Mouse (Mus musculus): ENCODE results near the gene Ehd1. TPM values are rescaled to one million over a fixed set of nuclear protein-coding genes. Genes with fewer than 3 reads are reported as not detected.

Gene Ehd1
- polyA plus RNA-seq, 1 experiment: 96.3 TPM

DNA sequence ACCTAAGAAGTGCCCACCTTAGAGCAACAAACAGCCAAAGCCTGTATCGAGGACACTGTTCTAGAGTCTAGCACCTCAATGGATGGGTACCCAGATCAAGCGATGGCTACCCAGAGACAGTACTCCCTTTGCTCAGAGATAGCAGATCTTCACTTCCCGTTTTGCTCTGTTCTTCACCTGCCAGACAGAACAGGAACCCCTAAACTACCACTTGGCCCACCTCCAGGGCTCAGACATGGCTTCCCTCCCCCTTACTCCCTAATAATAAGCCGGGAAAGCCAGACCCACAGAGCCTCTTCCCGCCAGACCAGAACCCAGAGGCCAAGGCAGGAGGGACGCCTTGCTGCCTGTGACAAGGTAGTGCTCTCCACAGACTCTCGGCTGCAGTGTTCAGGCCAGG lies 39.7 kb upstream of the Ehd1 start:
- H3K4me3 ChIP-seq (ENCODE audit: insufficient read depth, low read length): no peak overlapping the region
- TF ChIP-seq CTCF (IDR thresholded peaks at IDR 0.05; ENCODE audit: low read depth, low read length) (no peak), POLR2A (IDR thresholded peaks at IDR 0.05; ENCODE audit: borderline replicate concordance, low read depth, low read length) (no peak)
- H3K27ac ChIP-seq (ENCODE audit: insufficient read depth, low read depth, low read length): no peak overlapping the region
- H3K4me1 ChIP-seq (ENCODE audit: control insufficient read depth, insufficient read depth, low read length): peaks cover 7% of the 10 kb centered on the region

DNA sequence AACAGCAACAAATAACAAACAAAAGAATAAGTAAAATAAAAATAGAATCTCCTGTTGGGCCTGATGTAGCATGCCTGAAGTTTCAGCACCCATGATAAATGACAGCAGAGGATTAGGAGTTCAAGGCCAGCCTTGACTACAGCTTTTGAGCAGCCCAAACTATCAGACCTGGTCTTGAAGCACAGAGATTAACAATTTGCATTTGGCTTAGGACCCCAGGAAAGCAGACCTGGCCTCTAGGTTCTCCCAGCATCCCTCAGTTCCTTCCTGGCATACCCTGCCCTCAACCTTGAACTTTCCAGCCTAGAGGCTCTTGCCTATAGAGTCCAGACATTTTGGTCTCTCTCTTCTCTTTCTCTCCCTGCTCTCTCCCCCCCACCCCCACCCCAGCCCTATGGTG lies 37.8 kb upstream of the Ehd1 start:
- Histone ChIP-seq H3K4me3 (ENCODE audit: insufficient read depth, low read length) (no peak overlapping the region), H3K4me1 (ENCODE audit: control insufficient read depth, insufficient read depth, low read length) (peaks cover 16% of the 10 kb centered on the region), H3K27ac (ENCODE audit: insufficient read depth, low read depth, low read length) (no peak overlapping the region)
- TF ChIP-seq POLR2A (IDR thresholded peaks at IDR 0.05; ENCODE audit: borderline replicate concordance, low read depth, low read length): no peak
- TF ChIP-seq CTCF (IDR thresholded peaks at IDR 0.05; ENCODE audit: low read depth, low read length): no peak

DNA sequence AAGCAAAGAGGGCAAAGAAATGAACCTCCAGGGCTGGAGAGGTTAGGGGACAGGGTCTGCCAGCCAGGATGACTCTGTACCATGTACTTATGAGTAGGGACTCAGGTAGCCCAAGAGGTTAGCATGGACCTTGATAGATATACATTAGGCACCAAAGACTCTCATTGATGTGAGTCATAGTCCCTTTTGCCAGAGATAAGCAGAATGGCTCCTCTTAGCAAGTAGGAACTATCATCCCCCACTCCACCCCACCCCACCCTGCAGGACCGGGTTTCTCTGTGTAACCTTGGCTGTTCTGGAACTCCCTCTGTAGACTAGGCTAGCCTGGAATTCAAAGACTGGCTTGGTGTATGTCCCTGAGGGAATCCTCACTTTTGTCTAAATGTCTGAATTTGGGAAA lies 36.4 kb upstream of the Ehd1 start:
- Histone ChIP-seq H3K4me3 (ENCODE audit: insufficient read depth, low read length) (no peak overlapping the region), H3K27ac (ENCODE audit: insufficient read depth, low read depth, low read length) (no peak overlapping the region), H3K4me1 (ENCODE audit: control insufficient read depth, insufficient read depth, low read length) (peaks cover 14% of the 10 kb centered on the region)
- TF ChIP-seq CTCF (IDR thresholded peaks at IDR 0.05; ENCODE audit: low read depth, low read length) (no peak), POLR2A (IDR thresholded peaks at IDR 0.05; ENCODE audit: borderline replicate concordance, low read depth, low read length) (no peak)

DNA sequence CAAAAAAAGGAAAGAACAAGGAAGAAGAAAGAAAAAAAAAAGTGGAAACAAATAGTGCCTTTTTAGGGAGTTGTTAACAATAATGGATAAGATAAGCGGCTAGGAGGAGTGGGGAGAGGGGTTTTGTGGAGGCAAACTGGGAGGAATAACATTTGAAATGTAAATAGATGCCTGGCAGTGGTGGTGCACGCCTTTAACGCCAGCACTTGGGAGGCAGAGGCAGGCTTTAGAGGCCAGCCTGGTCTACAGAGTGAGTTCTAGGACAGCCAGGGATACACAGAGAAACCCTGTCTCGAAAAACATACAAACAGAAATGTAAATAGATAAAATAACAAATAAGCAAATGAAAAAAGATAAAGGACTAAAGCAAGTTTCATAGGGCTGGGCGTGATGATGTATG lies 35.8 kb upstream of the Ehd1 start:
- no peak for TF ChIP-seq POLR2A (IDR thresholded peaks at IDR 0.05; ENCODE audit: borderline replicate concordance, low read depth, low read length)
- TF ChIP-seq CTCF (IDR thresholded peaks at IDR 0.05; ENCODE audit: low read depth, low read length): no peak
- Histone ChIP-seq H3K4me1 (ENCODE audit: control insufficient read depth, insufficient read depth, low read length) (peaks cover 13% of the 10 kb centered on the region), H3K4me3 (ENCODE audit: insufficient read depth, low read length) (no peak overlapping the region; the same call in 1 of the 2 replicates), H3K27ac (ENCODE audit: insufficient read depth, low read depth, low read length) (peak overlapping the region; percentile 19; the same call in 1 of the 2 replicates)

DNA sequence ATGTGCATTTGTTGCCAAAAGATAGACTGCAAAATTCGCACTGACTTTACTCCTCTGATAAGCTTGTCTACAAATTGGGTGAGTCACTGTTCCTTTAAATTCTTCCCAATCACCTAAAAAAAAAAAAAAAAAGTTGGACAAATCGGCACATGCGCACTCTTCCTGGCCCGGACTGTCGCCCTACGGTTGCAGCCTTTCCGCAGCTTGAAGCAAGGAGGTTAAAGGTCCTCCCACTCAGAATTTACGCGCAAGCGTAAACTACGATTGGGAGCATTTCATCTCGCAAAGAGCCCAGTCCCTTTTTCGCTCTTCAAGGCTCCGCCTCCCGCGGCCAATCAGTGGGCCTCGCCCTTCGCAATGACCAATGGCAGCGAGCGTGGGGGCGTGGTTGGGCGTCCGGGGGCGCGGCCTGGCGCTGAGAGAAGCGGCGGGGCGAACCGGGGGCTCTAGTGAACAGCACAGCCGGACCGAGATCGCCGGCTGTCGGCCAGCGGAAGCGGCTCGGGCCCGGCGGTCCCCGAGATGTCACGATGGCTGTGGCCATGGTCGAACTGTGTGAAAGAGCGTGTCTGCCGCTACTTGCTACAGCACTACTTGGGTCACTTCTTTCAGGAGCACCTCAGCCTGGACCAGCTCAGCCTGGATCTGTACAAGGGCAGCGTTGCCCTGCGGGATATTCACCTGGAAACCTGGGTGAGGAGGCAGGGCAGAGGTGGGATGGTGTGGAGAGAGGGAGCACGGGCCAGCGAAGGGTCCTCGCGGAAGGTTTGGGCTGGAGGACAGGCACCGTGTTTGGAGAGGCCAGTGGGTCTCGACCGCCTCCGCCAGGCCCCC lies 35.0 kb upstream of the Ehd1 start, which contains the start of gene Atg2a:
Gene Atg2a (plus strand): TSS at position 395 of the 834 bp plus-strand sequence.
- Histone ChIP-seq H3K4me3 (ENCODE audit: insufficient read depth, low read length) (peak within 1 kb of the TSS; percentile 71), H3K27ac (ENCODE audit: insufficient read depth, low read depth, low read length) (peak within 1 kb of the TSS; percentile 21), H3K4me1 (ENCODE audit: control insufficient read depth, insufficient read depth, low read length) (peaks cover 11% of the 10 kb centered on the region)
- TF ChIP-seq POLR2A (IDR thresholded peaks at IDR 0.05; ENCODE audit: borderline replicate concordance, low read depth, low read length) (no peak), CTCF (IDR thresholded peaks at IDR 0.05; ENCODE audit: low read depth, low read length) (no peak)

DNA sequence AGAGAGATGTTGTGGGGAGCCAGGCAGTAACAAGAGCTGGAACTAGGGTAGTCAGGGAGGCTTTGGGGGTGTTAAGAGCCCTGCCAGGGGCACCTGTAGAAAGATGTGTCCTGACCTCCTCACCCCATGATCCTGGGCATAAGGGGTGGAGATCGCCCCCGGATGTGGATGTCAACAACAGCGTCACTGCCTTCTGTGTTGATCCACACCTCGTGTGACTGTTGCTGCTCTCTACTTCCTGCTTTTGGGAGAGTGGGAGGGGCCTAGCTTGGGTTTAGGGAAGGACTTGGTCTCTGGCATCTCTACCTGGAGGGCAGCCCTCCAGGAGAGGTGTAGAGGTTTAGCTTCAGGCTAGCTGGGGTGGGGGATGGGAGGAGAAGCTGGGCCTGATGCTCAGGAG lies 34.2 kb upstream of the Ehd1 start:
- TF ChIP-seq POLR2A (IDR thresholded peaks at IDR 0.05; ENCODE audit: borderline replicate concordance, low read depth, low read length) (no peak), CTCF (IDR thresholded peaks at IDR 0.05; ENCODE audit: low read depth, low read length) (no peak)
- Histone ChIP-seq H3K4me3 (ENCODE audit: insufficient read depth, low read length) (peak overlapping the region; percentile 71), H3K4me1 (ENCODE audit: control insufficient read depth, insufficient read depth, low read length) (peaks cover 8% of the 10 kb centered on the region), H3K27ac (ENCODE audit: insufficient read depth, low read depth, low read length) (peak overlapping the region; percentile 21)

DNA sequence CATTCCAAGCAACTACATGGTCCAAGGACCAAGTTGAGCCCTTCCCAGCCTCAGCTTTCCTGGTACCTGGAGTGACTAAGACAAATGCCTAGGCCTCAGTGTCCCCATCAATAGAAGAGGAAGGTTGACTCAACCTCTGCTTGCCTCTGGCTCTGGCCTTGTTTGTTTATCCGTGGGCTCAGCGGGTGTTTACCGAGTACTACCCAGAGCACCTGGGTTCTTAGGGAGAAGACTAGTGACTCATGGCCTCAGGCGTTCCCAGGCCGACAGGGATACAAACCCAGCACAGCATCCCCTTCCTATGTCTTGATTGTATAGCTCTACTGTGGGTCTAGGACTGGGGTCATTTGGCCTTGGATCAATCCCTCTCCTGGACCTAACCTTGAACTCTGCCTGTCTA lies 33.3 kb upstream of the Ehd1 start:
- 0 out of 2 replicates have a peak overlapping the region, but pooled peaks have one; percentile 71 for H3K4me3 ChIP-seq (ENCODE audit: insufficient read depth, low read length)
- H3K27ac ChIP-seq (ENCODE audit: insufficient read depth, low read depth, low read length): no peak overlapping the region
- H3K4me1 ChIP-seq (ENCODE audit: control insufficient read depth, insufficient read depth, low read length): peaks cover 8% of the 10 kb centered on the region
- no peak for TF ChIP-seq POLR2A (IDR thresholded peaks at IDR 0.05; ENCODE audit: borderline replicate concordance, low read depth, low read length)
- TF ChIP-seq CTCF (IDR thresholded peaks at IDR 0.05; ENCODE audit: low read depth, low read length): no peak

- H3K4me3 ChIP-seq (ENCODE audit: insufficient read depth, low read length): no peak overlapping the region
- H3K27ac ChIP-seq (ENCODE audit: insufficient read depth, low read depth, low read length): no peak overlapping the region
- peaks cover 8% of the 10 kb centered on the region for H3K4me1 ChIP-seq (ENCODE audit: control insufficient read depth, insufficient read depth, low read length)
- TF ChIP-seq POLR2A (IDR thresholded peaks at IDR 0.05; ENCODE audit: borderline replicate concordance, low read depth, low read length) (no peak), CTCF (IDR thresholded peaks at IDR 0.05; ENCODE audit: low read depth, low read length) (no peak)
Measured at GRCm38 (mm10) chr19:6245806-6246205, 30.7 kb upstream of the Ehd1 start.

DNA sequence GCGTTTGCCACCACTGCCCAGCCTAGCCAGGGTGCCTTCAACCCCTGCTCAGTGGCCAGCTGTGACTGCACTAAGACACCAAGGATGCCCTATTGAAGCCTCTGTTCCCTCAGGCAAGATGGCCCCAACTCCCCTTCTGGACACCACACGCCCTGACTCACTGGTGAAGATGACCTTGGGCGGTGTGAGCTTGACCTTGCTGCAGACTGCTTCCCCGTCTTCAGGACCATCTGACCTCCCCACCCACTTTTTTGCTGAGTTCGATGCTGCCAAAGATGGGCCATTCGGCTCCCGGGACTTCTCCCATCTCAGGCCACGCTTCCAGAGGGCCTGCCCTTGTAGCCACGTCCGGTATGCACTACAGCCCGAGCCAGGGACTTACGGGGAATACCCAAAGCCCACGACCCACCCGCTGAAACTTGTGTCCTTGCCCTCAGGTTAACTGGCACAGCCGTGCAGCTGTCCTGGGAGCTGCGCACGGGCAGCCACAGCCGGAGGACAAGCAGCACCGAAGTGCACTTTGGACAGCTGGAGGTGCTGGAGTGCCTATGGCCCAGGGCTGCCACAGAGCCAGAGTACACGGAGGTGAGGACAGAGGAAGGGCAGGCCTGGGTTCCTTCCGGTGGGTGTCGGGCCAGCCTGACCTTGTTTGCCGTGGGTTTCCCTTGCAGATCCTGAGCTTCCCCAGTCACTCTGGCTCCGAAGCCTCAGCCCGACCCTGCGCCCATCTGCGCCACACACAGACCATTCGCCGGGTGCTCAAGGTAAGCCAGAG lies 28.8 kb upstream of the Ehd1 start:
- TF ChIP-seq CTCF (IDR thresholded peaks at IDR 0.05; ENCODE audit: low read depth, low read length) (no peak), POLR2A (IDR thresholded peaks at IDR 0.05; ENCODE audit: borderline replicate concordance, low read depth, low read length) (no peak)
- Histone ChIP-seq H3K27ac (ENCODE audit: insufficient read depth, low read depth, low read length) (no peak overlapping the region), H3K4me3 (ENCODE audit: insufficient read depth, low read length) (no peak overlapping the region), H3K4me1 (ENCODE audit: control insufficient read depth, insufficient read depth, low read length) (peaks cover 6% of the 10 kb centered on the region)

- Histone ChIP-seq H3K27ac (ENCODE audit: insufficient read depth, low read depth, low read length) (no peak overlapping the region), H3K4me3 (ENCODE audit: insufficient read depth, low read length) (no peak overlapping the region), H3K4me1 (ENCODE audit: control insufficient read depth, insufficient read depth, low read length) (no peaks in the 10 kb centered on the region)
- TF ChIP-seq POLR2A (IDR thresholded peaks at IDR 0.05; ENCODE audit: borderline replicate concordance, low read depth, low read length) (no peak), CTCF (IDR thresholded peaks at IDR 0.05; ENCODE audit: low read depth, low read length) (no peak)
Measured at GRCm38 (mm10) chr19:6253021-6253420, 23.5 kb upstream of the Ehd1 start.

Data from bone marrow macrophage, adult 2 months (primary cell).